In the genomic region with DNA sequence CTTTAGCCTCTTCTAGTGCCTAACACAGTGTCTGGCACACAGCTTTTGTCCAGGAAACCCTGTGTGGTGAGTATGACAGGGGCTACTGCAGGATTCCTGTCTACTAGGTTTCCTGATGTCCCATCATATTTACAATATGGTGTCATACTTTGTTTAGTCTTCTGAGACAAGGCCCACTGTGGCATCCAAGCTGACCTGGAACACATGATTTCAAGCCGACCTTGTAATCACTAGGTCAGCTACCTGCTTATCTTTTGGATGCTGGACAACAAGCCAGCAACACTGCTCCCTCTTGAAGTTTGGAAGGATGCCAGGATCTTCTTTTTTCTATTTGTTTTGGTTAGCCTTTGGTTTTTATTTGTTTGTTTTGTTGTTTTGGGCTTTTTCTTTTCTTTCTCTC, we compare ENCODE assay signal across 17 mouse cellular contexts. TPM values are rescaled to one million over a fixed set of nuclear protein-coding genes. Genes with fewer than 3 reads are reported as not detected.
DNase-seq lines count a peak whose midpoint lies in the region; ATAC-seq lines count a peak whose summit lies in the region.
"Had no signal": no experiment of that assay in that cellular context is flagged by ENCODE, and none has a peak within 500 bp of the region (broad histone marks: within the 10 kb centered on the region; RNA-seq: fewer than 3 reads in every experiment).

No protein-coding gene starts in this region.

- 11% methylated on average over 1 of the region's 1 CpGs for WGBS in lung, embryonic 15.5 days
- 3% methylated on average over 1 of the region's 1 CpGs for WGBS in heart, embryonic 11.5 days (ENCODE audit: insufficient replicate concordance)
- 10% methylated on average over 1 of the region's 1 CpGs for WGBS in liver, embryonic 13.5 days (ENCODE audit: insufficient replicate concordance)

- ATAC-seq in lung, embryonic 15.5 days (ENCODE audit: borderline replicate concordance, extremely low read depth, low FRiP score, low TSS enrichment), result no peak
- ATAC-seq in heart, embryonic 11.5 days (replicated peaks; ENCODE audit: insufficient number of reproducible peaks, low FRiP score, low TSS enrichment), result no peak
- no peak for ATAC-seq in liver, embryonic 13.5 days (ENCODE audit: low read depth)
- ATAC-seq: forebrain, embryonic 16.5 days had no signal

- DNase-seq in lung, postnatal 14 days, result no peak
- peak; percentile 42 for DNase-seq in adipocyte (ENCODE audit: low spot score)
- no peak for DNase-seq in liver, embryonic 13.5 days
- no peak for DNase-seq in left cerebral cortex, adult 8-10 months (ENCODE audit: low spot score in 2 of 2)
- DNase-seq in layer of hippocampus, postnatal 25 days (ENCODE audit: extremely low spot score in 1 of 2, low spot score in 1 of 2), result no peak
- DNase-seq: cerebellum, adult 11 months; left cerebral cortex, postnatal 4 days; right cerebral cortex, postnatal 25 days had no signal

- peak overlapping the region; percentile 34; the same call in 1 of the 2 replicates for H3K4me2 ChIP-seq in lung, embryonic 15.5 days
- 0 out of 2 replicates have a peak overlapping the region, but pooled peaks have one; percentile 3 for H3K4me2 ChIP-seq in heart, embryonic 11.5 days
- H3K4me2 ChIP-seq in liver, embryonic 13.5 days, result peak overlapping the region; percentile 48
- H3K4me2 ChIP-seq: midbrain, embryonic 12.5 days had no signal

- H3K4me3 ChIP-seq in lung, embryonic 15.5 days, result no peak overlapping the region
- H3K4me3 ChIP-seq in heart, embryonic 11.5 days (ENCODE audit: low read depth, low read length), result no peak overlapping the region
- H3K4me3 ChIP-seq in liver, embryonic 13.5 days (replicated peaks), result peak overlapping the region; percentile 18; the same call in 1 of the 2 replicates
- H3K4me3 ChIP-seq: embryonic facial prominence, embryonic 10.5 days; midbrain, embryonic 12.5 days had no signal

- H3K4me1 ChIP-seq in lung, embryonic 15.5 days, result peaks cover 61% of the 10 kb centered on the region
- peaks cover 51% of the 10 kb centered on the region for H3K4me1 ChIP-seq in heart, embryonic 11.5 days (ENCODE audit: control insufficient read depth, insufficient read depth, low read length)
- peaks cover 86% of the 10 kb centered on the region for H3K4me1 ChIP-seq in liver, embryonic 13.5 days (replicated peaks)

- H3K9ac ChIP-seq in lung, embryonic 15.5 days, result no peak overlapping the region
- H3K9ac ChIP-seq in heart, embryonic 11.5 days (ENCODE audit: low read depth, low read length), result no peak overlapping the region
- peak overlapping the region; percentile 50 for H3K9ac ChIP-seq in liver, embryonic 13.5 days
- H3K9ac ChIP-seq: midbrain, embryonic 12.5 days had no signal

- no peaks in the 10 kb centered on the region for H3K36me3 ChIP-seq in lung, embryonic 15.5 days
- H3K36me3 ChIP-seq in heart, embryonic 11.5 days (ENCODE audit: control insufficient read depth, insufficient read depth, low read length), result no peaks in the 10 kb centered on the region
- H3K36me3 ChIP-seq in liver, embryonic 13.5 days, result no peaks in the 10 kb centered on the region
- H3K36me3 ChIP-seq: midbrain, embryonic 12.5 days had no signal

- H3K27ac ChIP-seq in lung, embryonic 15.5 days, result no peak overlapping the region
- H3K27ac ChIP-seq in heart, embryonic 11.5 days (ENCODE audit: low read depth, low read length), result no peak overlapping the region; the same call in 1 of the 2 replicates
- peak overlapping the region; percentile 79 for H3K27ac ChIP-seq in liver, embryonic 13.5 days
- H3K27ac ChIP-seq: embryonic facial prominence, embryonic 10.5 days; midbrain, embryonic 12.5 days had no signal

- H3K9me3 ChIP-seq in lung, embryonic 15.5 days, result no peaks in the 10 kb centered on the region
- H3K9me3 ChIP-seq in heart, embryonic 11.5 days (replicated peaks; ENCODE audit: control insufficient read depth, low read length), result no peaks in the 10 kb centered on the region
- H3K9me3 ChIP-seq in liver, embryonic 13.5 days (replicated peaks), result no peaks in the 10 kb centered on the region
- H3K9me3 ChIP-seq: embryonic facial prominence, embryonic 10.5 days; G1E; midbrain, embryonic 12.5 days had no signal

- no peaks in the 10 kb centered on the region for H3K27me3 ChIP-seq in lung, embryonic 15.5 days
- no peaks in the 10 kb centered on the region for H3K27me3 ChIP-seq in heart, embryonic 11.5 days (ENCODE audit: control insufficient read depth, insufficient read depth, low read length)
- H3K27me3 ChIP-seq in liver, embryonic 13.5 days, result no peaks in the 10 kb centered on the region
- H3K27me3 ChIP-seq: midbrain, embryonic 12.5 days had no signal

RNA-seq across cellular contexts. Expression of a gene that starts 3.6 kb away (rescaled TPM):
- polyA plus RNA-seq in lung, embryonic 15.5 days (2015; fragmentation: Nextera tagmentation; extraction: Ambion mirVana), result 19.0 and 25.2 TPM in 2 replicates
- polyA plus RNA-seq in heart, embryonic 11.5 days (2014; fragmentation: Nextera tagmentation; extraction: Ambion mirVana), result 15.5 and 18.6 TPM in 2 replicates
- polyA plus RNA-seq in liver, embryonic 13.5 days (2015; fragmentation: Nextera tagmentation; extraction: Ambion mirVana), result 4.2 and 4.7 TPM in 2 replicates
- total RNA-seq in left cerebral cortex, adult 8-10 months (2022), result 10 to 100 TPM; 83.7 to 90.3 (median 85.0) TPM
- total RNA-seq in layer of hippocampus, postnatal 25 days (2021), result 10 to 100 TPM; 84.7 to 85.9 TPM

RNA-seq across cellular contexts. Expression of a gene that starts 43.7 kb away (rescaled TPM):
- polyA plus RNA-seq in lung, embryonic 15.5 days (2015; fragmentation: Nextera tagmentation; extraction: Ambion mirVana), result 0.15 TPM in 1 of 2 replicates, not detected in the other
- not detected in 2 replicates for polyA plus RNA-seq in heart, embryonic 11.5 days (2014; fragmentation: Nextera tagmentation; extraction: Ambion mirVana)
- 2.4 and 2.9 TPM in 2 replicates for polyA plus RNA-seq in liver, embryonic 13.5 days (2015; fragmentation: Nextera tagmentation; extraction: Ambion mirVana)
- not detected for total RNA-seq in left cerebral cortex, adult 8-10 months (2022)
- total RNA-seq in layer of hippocampus, postnatal 25 days (2021), result not detected
- total RNA-seq: granulocyte monocyte progenitor cell, adult 5-6 weeks; layer of hippocampus, adult 8-10 months; left cerebral cortex, postnatal 4 days had no signal
- polyA plus RNA-seq: G1E; neural tube, embryonic 11.5 days had no signal
